Mouse (Mus musculus) stomach, postnatal 0 days (tissue): Measurements from ENCODE around the gene Rnf213. TPM values are rescaled to one million over a fixed set of nuclear protein-coding genes. Genes with fewer than 3 reads are reported as not detected.

Experiments
- ATAC-seq: fragments of 200-750 bp; cut with Nextera tagmentation; 2 replicates; pipeline ENCODE4 v1.8.0; 2017; ENCODE audit not compliant: low FRiP score, low TSS enrichment
- DNase-seq: peaks from one replicate; pipeline ENCODE4 v3.0.0-alpha.2; 2016; ENCODE audit warnings: low spot score
- H3K27ac ChIP-seq: fragments of 300-500 bp; sonication (generic); replicated peaks from 2 replicates; pipeline ENCODE4 v1.5.1; 2014; ENCODE audit warnings: mild to moderate bottlenecking, control low read depth
- H3K27me3 ChIP-seq: fragments of 300-500 bp; sonication (generic); 2 replicates; pipeline ENCODE4 v1.6.1; 2014; ENCODE audit warnings: low read length; ENCODE audit not compliant: control insufficient read depth, insufficient read depth
- H3K36me3 ChIP-seq: fragments of 300-500 bp; sonication (generic); 2 replicates; pipeline ENCODE4 v1.6.1; 2014; ENCODE audit warnings: low read length, mixed read lengths; ENCODE audit not compliant: control insufficient read depth, insufficient read depth
- H3K4me1 ChIP-seq: fragments of 300-500 bp; sonication (generic); replicated peaks from 2 replicates; pipeline ENCODE4 v1.6.1; 2014; ENCODE audit warnings: antibody characterized with exemption; ENCODE audit not compliant: control insufficient read depth, insufficient read depth
- H3K4me2 ChIP-seq: fragments of 300-500 bp; sonication (generic); replicated peaks from 2 replicates; pipeline ENCODE4 v1.6.1; 2014; ENCODE audit warnings: low read depth, mild to moderate bottlenecking, control low read depth, moderate library complexity
- H3K4me3 ChIP-seq: fragments of 300-500 bp; sonication (generic); 2 replicates; pipeline ENCODE4 v1.5.1; 2014; ENCODE audit warnings: low read depth, low read length, control low read depth
- H3K9ac ChIP-seq: fragments of 300-500 bp; sonication (generic); 2 replicates; pipeline ENCODE4 v1.6.1; 2014; ENCODE audit warnings: mild to moderate bottlenecking, low read length, control low read depth, mixed read lengths
- H3K9me3 ChIP-seq: fragments of 300-500 bp; sonication (generic); 2 replicates; pipeline ENCODE4 v1.6.1; 2016; ENCODE audit warnings: low read length; ENCODE audit not compliant: control insufficient read depth
- CTCF ChIP-seq: IDR thresholded peaks from 2 replicates; pipeline ENCODE4 v1.5.1; 2016; ENCODE audit warnings: antibody characterized with exemption, low read depth, mild to moderate bottlenecking, moderate library complexity
- EP300 ChIP-seq: optimal IDR thresholded peaks from 2 replicates; pipeline ENCODE3; 2016; ENCODE audit warnings: antibody characterized with exemption
- WGBS: fragments of 180-500 bp; shearing (Covaris S2); extraction: QIAGEN DNeasy Blood & Tissue Kit; methylation state at CpG from one replicate; pipeline ENCODE4 v1.1.7; 2014; 5-methylcytosine and 5-hydroxymethylcytosine counted together
- polyA plus RNA-seq: library from polyadenylated mRNA; unstranded; fragments of >200 nt; fragmentation: Nextera tagmentation; extraction: Ambion mirVana; gene quantifications from 2 replicates; pipeline ENCODE4 v1.2.1, GENCODE M21; 2015

Gene Rnf213
- polyA plus RNA-seq, 1 experiment from 2014 or later, result 4.4 TPM

DNA sequence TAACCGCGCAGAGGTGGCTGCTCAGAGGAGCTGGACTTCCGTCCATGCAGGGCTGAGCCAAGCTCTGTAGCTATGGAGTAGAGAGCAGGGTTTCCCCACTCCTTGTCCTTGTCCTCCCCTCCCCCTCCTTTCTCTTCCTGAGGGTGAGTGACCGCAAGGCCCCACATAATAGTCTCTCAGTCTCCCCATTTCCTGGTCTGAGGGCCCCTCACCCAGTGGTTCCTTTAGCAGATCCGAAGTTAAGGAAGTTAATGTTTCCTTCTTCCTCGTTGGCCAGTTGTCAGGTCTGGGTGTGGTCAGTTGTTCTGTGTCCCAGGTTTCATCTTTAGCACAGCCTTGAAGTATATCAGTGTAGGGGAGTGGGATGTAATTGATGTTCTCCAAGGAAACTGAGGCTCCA, 17.5 kb upstream of the Rnf213 start:
- DNase-seq, result no peak
- Histone ChIP-seq H3K4me2 (no peak overlapping the region), H3K4me3 (no peak overlapping the region), H3K27me3 (no peaks in the 10 kb centered on the region), H3K9me3 (no peaks in the 10 kb centered on the region), H3K36me3 (0 out of 2 replicates have a peak, but pooled peaks cover 2% of the 10 kb centered on the region), H3K9ac (no peak overlapping the region), H3K4me1 (no peaks in the 10 kb centered on the region), H3K27ac (no peak overlapping the region)
- 63% methylated on average over 6 of the region's 6 CpGs for WGBS
- peak; percentile 50 for ATAC-seq
- TF ChIP-seq EP300 (no peak), CTCF (no peak)

DNA sequence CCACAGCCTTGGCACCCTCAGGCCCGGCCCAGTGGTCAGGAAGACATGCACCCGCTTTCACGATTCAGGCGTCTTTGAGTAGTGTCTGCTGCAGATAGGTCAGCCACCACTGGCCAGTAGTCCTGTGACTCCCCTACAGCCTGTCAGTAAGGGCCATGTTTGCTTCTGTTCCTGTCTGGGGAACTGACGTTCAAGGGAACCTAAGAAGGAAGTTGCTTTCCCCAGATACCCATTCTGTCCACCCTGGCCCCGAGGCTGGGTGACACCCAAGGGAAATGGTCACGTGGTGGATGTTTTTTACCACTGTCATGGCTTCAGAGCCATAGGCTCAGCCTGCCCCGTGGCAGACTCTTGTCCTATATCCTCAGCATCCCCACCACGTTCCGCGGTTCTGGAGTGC, 15.6 kb upstream of the Rnf213 start:
- Histone ChIP-seq H3K9me3 (no peaks in the 10 kb centered on the region), H3K9ac (no peak overlapping the region), H3K27ac (no peak overlapping the region), H3K36me3 (0 out of 2 replicates have a peak, but pooled peaks cover 2% of the 10 kb centered on the region), H3K4me3 (no peak overlapping the region), H3K27me3 (no peaks in the 10 kb centered on the region), H3K4me1 (no peaks in the 10 kb centered on the region), H3K4me2 (no peak overlapping the region)
- no peak for ATAC-seq
- no peak for DNase-seq
- WGBS, result 90% methylated on average over 11 of the region's 11 CpGs
- TF ChIP-seq CTCF (no peak), EP300 (no peak)

DNA sequence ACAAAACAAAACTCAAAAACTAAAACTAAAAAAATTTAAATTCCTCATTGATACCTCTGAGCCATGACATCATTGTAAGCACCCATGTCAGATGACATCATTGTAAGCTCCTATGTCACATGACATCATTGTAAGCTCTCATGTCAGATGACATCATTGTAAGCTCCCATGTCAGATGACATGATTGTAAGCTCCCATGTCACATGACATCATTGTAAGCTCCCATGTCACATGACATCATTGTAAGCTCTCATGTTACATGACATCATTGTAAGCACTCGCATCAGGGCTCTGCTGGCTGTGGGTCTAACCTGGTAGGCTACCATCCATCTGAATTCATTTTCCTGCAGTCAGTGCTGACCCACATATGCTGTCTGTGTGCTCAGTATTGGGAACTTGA, 14.3 kb upstream of the Rnf213 start:
- Histone ChIP-seq H3K4me2 (no peak overlapping the region), H3K9me3 (no peaks in the 10 kb centered on the region), H3K27ac (no peak overlapping the region), H3K36me3 (0 out of 2 replicates have a peak, but pooled peaks cover 2% of the 10 kb centered on the region), H3K4me3 (no peak overlapping the region), H3K9ac (no peak overlapping the region), H3K27me3 (no peaks in the 10 kb centered on the region), H3K4me1 (no peaks in the 10 kb centered on the region)
- DNase-seq, result no peak
- no peak for TF ChIP-seq CTCF
- TF ChIP-seq EP300, result no peak
- no peak for ATAC-seq
- 91% methylated on average over 1 of the region's 1 CpGs for WGBS

DNA sequence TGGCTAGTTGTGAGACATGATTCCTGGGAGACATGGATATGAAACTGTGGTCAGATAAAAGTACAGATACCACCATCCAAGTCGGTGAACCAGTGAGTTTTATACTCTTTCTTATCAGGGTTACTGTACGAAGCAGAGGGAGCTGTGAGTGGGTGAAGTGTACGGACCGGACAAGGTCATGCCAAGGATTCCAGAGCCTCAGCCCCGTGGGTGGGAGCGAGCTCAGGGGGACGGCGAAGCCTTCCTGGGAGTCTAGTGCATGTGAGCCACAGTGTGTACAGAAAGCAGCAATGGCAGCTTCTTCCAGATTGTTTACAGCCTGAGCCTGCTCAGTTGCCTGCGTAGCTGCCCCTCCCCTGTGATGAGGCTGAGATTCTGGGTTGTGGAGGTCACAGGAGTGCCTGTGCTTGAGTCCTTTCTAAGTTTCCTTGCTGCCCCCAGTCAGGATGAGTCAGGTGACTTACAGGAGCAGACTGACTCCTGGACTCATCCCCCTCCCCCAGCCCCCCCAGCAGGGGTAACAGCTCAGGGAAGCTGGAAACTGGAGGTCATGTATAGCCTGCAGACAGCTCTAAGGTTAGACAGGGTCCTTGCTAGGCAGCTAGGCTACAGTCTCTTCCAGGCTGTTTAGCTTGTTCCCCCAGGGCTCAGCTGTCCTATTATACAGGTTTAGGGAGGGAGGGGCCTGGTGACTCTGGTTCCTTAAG, 11.1 kb upstream of the Rnf213 start:
- Histone ChIP-seq H3K27ac (no peak overlapping the region), H3K27me3 (no peaks in the 10 kb centered on the region), H3K36me3 (0 out of 2 replicates have a peak, but pooled peaks cover 2% of the 10 kb centered on the region), H3K9me3 (no peaks in the 10 kb centered on the region), H3K4me3 (no peak overlapping the region), H3K4me2 (no peak overlapping the region), H3K4me1 (no peaks in the 10 kb centered on the region), H3K9ac (no peak overlapping the region)
- 74% methylated on average over 9 of the region's 9 CpGs for WGBS
- TF ChIP-seq EP300 (no peak), CTCF (no peak)
- ATAC-seq (no peak), DNase-seq (no peak)

DNA sequence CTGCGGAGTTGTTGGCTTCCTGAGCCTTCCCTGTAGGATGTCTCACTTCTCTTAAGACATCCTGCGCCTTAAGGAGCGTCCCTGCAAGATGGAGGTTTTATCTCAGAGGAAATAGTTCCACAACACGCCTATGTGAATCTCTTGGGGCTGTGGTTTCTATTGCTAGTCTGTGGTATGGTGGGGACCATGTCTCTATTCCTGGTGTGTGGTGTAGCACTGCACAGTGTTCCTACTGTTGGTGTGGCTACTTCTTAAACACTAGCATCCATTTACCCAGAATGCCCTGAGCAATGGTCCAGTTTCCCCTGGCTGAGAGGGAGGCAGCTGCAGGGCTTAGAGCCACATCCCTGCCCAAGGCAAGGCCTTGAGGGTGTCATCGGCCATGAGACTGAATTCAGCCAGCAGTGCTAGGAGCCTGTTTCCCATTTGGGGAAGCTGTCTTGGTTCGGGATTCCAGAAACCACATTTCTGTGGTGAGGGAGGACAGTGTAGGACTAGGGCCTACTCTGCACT, 10.5 kb upstream of the Rnf213 start:
- Histone ChIP-seq H3K36me3 (0 out of 2 replicates have a peak, but pooled peaks cover 2% of the 10 kb centered on the region), H3K4me1 (no peaks in the 10 kb centered on the region), H3K27ac (no peak overlapping the region), H3K27me3 (no peaks in the 10 kb centered on the region), H3K9me3 (no peaks in the 10 kb centered on the region), H3K9ac (no peak overlapping the region), H3K4me3 (no peak overlapping the region), H3K4me2 (no peak overlapping the region)
- no peak for DNase-seq
- no peak for TF ChIP-seq EP300
- TF ChIP-seq CTCF, result no peak
- ATAC-seq, result no peak
- WGBS, result 77% methylated on average over 6 of the region's 6 CpGs

DNA sequence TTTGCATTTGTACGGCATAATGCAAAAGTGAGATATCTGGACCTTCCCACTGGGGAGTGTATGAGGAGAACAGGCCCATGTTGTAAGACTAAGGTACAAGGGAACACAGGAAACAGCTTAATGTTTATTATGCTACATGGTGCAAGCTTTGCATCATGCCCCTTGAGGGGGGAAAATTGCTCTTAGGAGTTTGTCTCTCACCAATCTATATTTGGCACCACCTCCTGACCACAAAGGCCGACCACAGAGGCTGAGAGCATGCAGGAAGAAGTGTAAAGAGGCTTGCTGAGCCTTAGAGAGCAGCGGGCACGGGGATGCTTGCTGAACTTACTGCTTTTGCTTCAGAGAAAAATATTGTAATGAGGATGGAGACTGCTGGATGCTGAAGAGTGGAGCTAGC, 8.0 kb upstream of the Rnf213 start:
- no peak for DNase-seq
- Histone ChIP-seq H3K4me1 (no peaks in the 10 kb centered on the region), H3K36me3 (no peaks in the 10 kb centered on the region), H3K27ac (no peak overlapping the region), H3K4me3 (no peak overlapping the region), H3K27me3 (no peaks in the 10 kb centered on the region), H3K9me3 (no peaks in the 10 kb centered on the region), H3K9ac (no peak overlapping the region), H3K4me2 (no peak overlapping the region)
- WGBS, result 79% methylated on average over 4 of the region's 4 CpGs
- ATAC-seq, result no peak
- TF ChIP-seq CTCF (no peak), EP300 (no peak)
